Mouse (Mus musculus) erythroblast, embryonic 14.5 days (primary cell): ENCODE measurements around the gene Ifnlr1. TPM values are rescaled to one million over a fixed set of nuclear protein-coding genes. Genes with fewer than 3 reads are reported as not detected.

Experiments used
- H3K27me3 ChIP-seq: 2 replicates; pipeline ENCODE4 v1.6.1; 2012; ENCODE audit warnings: inconsistent platforms; ENCODE audit not compliant: control insufficient read depth
- H3K36me3 ChIP-seq: 2 replicates; pipeline ENCODE4 v1.6.1; 2012; ENCODE audit warnings: mild to moderate bottlenecking, inconsistent platforms; ENCODE audit not compliant: control insufficient read depth
- H3K4me1 ChIP-seq: 2 replicates; pipeline ENCODE4 v1.6.1; 2012; ENCODE audit warnings: inconsistent platforms; ENCODE audit not compliant: control insufficient read depth
- H3K4me3 ChIP-seq: replicated peaks from 2 replicates; pipeline ENCODE3; 2012; ENCODE audit warnings: moderate library complexity, mild to moderate bottlenecking, inconsistent platforms
- H3K9me3 ChIP-seq: 2 replicates; pipeline ENCODE4 v1.6.1; 2012; ENCODE audit warnings: low read length, inconsistent platforms, mixed read lengths; ENCODE audit not compliant: control insufficient read depth
- GATA1 ChIP-seq: IDR thresholded peaks from 2 replicates; pipeline ENCODE4 v1.6.1; 2012; ENCODE audit warnings: low read length, inconsistent platforms, mixed read lengths
- TAL1 ChIP-seq: IDR thresholded peaks from 3 replicates; pipeline ENCODE4 v1.6.1; 2012; ENCODE audit warnings: low read length, inconsistent platforms, mixed read lengths
- polyA plus RNA-seq: library from polyadenylated mRNA; stranded (reverse); fragments of >175 nt; gene quantifications from 2 replicates; pipeline ENCODE4 v1.2.3, GENCODE M21; 2012

Gene Ifnlr1
- polyA plus RNA-seq, 1 experiment, result not detected

DNA sequence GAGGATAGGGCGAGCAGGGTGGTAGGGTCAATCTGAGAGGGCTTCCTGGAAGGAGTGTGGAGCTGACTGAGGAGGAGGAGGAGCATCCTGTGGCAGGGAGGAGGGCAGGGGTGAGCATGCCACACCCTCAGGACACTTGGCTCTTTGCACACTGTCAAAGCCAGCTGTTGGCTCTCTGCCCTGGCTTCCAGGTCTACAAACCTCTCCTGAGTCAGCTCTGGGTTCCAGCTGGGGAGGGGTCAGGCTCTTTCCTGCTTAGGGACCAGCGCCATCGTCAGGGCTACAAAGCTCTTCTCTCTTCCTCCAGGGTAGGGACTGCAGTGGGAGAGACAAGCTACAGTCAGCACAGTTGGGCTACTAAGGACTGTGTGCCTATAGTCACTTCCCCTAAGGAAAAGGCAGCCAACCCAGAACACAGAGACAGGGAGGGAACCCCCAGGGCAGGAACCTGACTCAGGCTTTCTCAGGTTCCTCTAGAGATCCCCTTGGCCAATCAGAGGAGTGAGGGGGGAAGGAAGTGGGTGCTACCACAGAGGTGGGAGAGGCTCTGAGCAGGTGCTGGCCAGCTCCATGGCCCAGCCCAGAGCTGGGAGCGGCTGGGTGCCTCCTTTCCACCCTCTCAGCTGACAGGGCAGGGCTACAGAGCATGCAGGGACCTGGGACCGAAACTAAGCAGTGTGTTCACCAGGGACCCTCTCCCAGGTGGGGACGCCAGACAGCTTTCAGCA lies 24.8 kb upstream of the Ifnlr1 start:
- Histone ChIP-seq H3K27me3 (peaks cover 4% of the 10 kb centered on the region; the same call in 1 of the 2 replicates), H3K9me3 (no peaks in the 10 kb centered on the region), H3K4me3 (no peak overlapping the region), H3K4me1 (peaks cover 7% of the 10 kb centered on the region), H3K36me3 (no peaks in the 10 kb centered on the region)
- TF ChIP-seq TAL1, result no peak
- TF ChIP-seq GATA1, result no peak

GRCm38 (mm10) chr4:135661994-135662393 lies 24.1 kb upstream of the Ifnlr1 start:
- peaks cover 5% of the 10 kb centered on the region; the same call in 1 of the 2 replicates for H3K27me3 ChIP-seq
- TF ChIP-seq GATA1, result no peak

GRCm38 (mm10) chr4:135664656-135665055 lies 21.4 kb upstream of the Ifnlr1 start:
- H3K36me3 ChIP-seq, result no peaks in the 10 kb centered on the region
- H3K9me3 ChIP-seq, result no peaks in the 10 kb centered on the region
- H3K4me1 ChIP-seq, result peaks cover 6% of the 10 kb centered on the region
- H3K4me3 ChIP-seq, result no peak overlapping the region
- peaks cover 6% of the 10 kb centered on the region; the same call in 1 of the 2 replicates for H3K27me3 ChIP-seq
- TF ChIP-seq GATA1 (no peak), TAL1 (no peak)

More at GRCm38 (mm10) chr4:135661994-135662393, 24.1 kb upstream of the Ifnlr1 start:
- no peak overlapping the region for H3K4me3 ChIP-seq
- peaks cover 6% of the 10 kb centered on the region for H3K4me1 ChIP-seq
- no peaks in the 10 kb centered on the region for H3K9me3 ChIP-seq
- no peaks in the 10 kb centered on the region for H3K36me3 ChIP-seq

DNA sequence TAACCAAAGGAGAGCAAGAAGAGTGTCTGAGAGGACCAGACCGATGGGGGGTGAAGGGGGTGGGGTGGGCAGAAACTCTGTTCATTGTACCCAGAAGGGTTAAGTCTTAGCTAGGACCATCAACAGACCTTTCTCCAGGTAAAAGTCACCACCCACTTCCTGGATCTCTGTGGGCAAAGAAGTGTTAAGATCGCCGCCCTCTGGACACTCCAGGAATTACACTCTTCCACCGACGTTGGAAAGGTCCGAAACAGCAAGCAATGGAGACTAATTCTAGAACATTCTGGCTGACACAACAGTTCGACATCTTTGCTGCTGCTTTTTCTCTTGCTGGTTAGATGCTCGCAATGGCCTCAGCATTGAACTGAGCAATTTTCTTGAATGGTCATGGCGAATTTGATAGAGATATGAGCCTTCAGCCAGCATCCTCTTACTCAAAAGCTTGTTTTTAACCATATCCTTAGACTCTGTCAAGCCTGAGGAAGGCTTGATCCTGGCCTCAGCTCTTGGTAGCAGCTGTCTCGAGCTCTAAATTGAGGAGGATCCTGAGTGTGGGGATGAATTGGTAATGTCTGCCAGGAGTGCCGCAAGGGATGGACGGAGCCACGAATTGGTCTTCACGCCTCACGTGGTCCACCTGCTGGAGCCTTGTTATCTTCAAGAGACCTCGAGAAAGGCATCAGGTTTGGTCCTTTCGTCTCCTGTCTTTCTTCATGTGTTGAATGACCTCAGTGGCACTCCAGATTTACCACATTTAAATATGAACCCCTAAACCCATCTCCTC lies 19.7 kb upstream of the Ifnlr1 start:
- no peak for TF ChIP-seq TAL1
- TF ChIP-seq GATA1, result no peak
- Histone ChIP-seq H3K36me3 (no peaks in the 10 kb centered on the region), H3K9me3 (no peaks in the 10 kb centered on the region), H3K4me1 (peaks cover 4% of the 10 kb centered on the region), H3K27me3 (peaks cover 6% of the 10 kb centered on the region; the same call in 1 of the 2 replicates), H3K4me3 (no peak overlapping the region)

DNA sequence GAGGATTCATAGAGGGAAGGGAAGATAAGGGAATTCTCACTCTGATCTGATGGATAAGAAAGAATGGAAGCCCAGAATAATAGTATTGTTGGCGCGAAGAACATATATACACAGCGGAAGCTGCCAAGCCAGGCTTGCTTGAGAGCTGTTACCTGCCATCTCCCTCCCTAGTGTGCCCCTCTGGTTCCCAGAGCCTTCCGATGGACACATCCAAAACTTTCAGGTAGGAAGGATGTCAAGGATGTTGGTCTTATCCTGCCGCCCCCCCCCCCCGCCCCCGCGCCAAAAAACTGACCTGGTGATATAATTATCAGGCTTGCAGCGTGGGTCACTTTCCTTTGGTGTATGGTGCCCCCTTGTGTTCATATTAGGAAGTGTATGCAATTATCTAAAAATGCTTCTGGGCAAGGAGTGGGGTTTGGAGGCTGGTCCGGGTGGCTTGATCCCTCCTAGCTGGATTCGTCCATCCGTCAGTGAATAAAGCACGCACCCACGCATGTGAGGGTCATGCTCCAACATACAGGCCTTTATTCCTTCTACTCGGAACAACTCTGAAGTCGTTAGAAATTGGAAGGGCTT lies 18.7 kb upstream of the Ifnlr1 start:
- H3K9me3 ChIP-seq, result no peaks in the 10 kb centered on the region
- peaks cover 6% of the 10 kb centered on the region; the same call in 1 of the 2 replicates for H3K27me3 ChIP-seq
- no peak for TF ChIP-seq GATA1
- no peak for TF ChIP-seq TAL1
- no peaks in the 10 kb centered on the region for H3K36me3 ChIP-seq
- no peak overlapping the region for H3K4me3 ChIP-seq
- peaks cover 2% of the 10 kb centered on the region; the same call in 1 of the 2 replicates for H3K4me1 ChIP-seq

DNA sequence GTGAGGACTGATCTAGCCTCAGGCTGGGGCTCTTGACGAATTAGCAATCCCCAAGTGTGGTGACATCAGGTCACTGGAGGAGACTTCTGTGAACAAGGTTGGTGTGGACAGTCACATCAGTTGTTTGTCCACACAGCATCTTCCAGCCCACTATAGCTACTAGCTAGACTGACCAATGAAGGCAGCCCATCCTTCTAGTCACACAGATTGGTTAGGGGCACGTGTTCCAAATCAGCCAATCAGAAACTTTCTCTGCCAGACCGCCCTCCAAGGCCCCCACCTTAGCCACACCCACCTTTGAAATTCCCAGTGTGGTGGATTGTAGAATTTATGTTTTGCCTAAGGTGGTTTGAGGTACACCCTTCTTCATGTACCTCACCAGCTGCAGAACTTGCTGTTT lies 12.6 kb upstream of the Ifnlr1 start:
- H3K9me3 ChIP-seq, result no peaks in the 10 kb centered on the region
- no peaks in the 10 kb centered on the region for H3K36me3 ChIP-seq
- H3K4me1 ChIP-seq, result no peaks in the 10 kb centered on the region
- no peak overlapping the region for H3K4me3 ChIP-seq
- TF ChIP-seq GATA1, result no peak
- TF ChIP-seq TAL1, result no peak
- H3K27me3 ChIP-seq, result peaks cover 2% of the 10 kb centered on the region; the same call in 1 of the 2 replicates

DNA sequence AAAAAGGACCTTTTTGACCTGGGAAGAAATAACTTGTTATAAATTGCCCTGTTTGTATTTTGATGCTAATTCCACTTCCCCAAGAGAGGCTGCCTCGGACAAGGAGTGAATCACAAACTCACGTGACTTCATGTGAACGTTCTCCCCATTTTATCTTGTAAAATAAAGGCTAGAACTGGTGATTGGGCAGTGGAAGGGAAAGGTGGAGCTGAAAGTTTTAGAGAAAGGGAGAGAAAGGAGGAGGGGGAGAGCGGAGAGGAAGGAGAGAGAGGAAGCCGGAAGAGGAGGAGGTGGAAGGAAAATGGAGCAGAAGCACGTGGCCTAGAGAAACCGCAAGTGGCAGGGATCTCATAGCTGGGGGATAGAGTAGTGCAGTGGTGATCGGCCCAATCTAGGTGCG lies 11.1 kb upstream of the Ifnlr1 start:
- Histone ChIP-seq H3K4me3 (no peak overlapping the region), H3K4me1 (no peaks in the 10 kb centered on the region), H3K36me3 (no peaks in the 10 kb centered on the region), H3K9me3 (no peaks in the 10 kb centered on the region), H3K27me3 (peaks cover 4% of the 10 kb centered on the region; the same call in 1 of the 2 replicates)
- TF ChIP-seq GATA1, result no peak
- no peak for TF ChIP-seq TAL1

GRCm38 (mm10) chr4:135676476-135676875 lies 9.6 kb upstream of the Ifnlr1 start:
- peaks cover 8% of the 10 kb centered on the region for H3K27me3 ChIP-seq
- no peaks in the 10 kb centered on the region for H3K9me3 ChIP-seq
- H3K36me3 ChIP-seq, result no peaks in the 10 kb centered on the region
- no peak for TF ChIP-seq TAL1
- no peak for TF ChIP-seq GATA1
- no peaks in the 10 kb centered on the region for H3K4me1 ChIP-seq
- H3K4me3 ChIP-seq, result no peak overlapping the region

DNA sequence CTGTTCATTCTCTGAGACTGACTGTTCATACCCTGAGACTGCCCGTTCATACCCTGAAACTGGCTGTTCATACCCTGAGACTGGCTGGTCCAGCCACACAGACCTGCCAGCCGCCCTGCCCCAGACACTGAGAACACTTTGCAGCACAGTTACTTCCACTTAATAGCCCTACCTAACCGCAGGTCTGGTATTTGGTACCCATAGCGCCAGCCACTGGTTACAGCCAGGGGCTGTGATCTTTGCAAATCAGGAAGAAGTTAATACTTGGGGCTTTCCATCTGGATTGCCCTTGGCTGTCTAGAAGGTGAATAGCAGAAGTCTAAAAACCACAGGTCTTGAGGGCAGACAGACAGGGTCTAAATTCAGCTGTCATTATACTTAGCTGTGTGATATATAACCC lies 6.8 kb upstream of the Ifnlr1 start:
- TF ChIP-seq TAL1 (no peak), GATA1 (no peak)
- Histone ChIP-seq H3K4me3 (no peak overlapping the region), H3K4me1 (no peaks in the 10 kb centered on the region), H3K9me3 (no peaks in the 10 kb centered on the region), H3K36me3 (no peaks in the 10 kb centered on the region), H3K27me3 (peaks cover 20% of the 10 kb centered on the region)
